Mouse (Mus musculus) embryonic fibroblast, embryonic 13.5 days (primary cell): ENCODE results near the gene Aldoart2.

Source experiments
- CTCF ChIP-seq: IDR thresholded peaks from 2 replicates; pipeline ENCODE4 v1.5.1; 2011; ENCODE audit warnings: mild to moderate bottlenecking, control low read depth, low read length, moderate library complexity, borderline replicate concordance; ENCODE audit not compliant: insufficient read depth
- POLR2A ChIP-seq: IDR thresholded peaks from 2 replicates; pipeline ENCODE4 v1.6.1; 2011; ENCODE audit warnings: low read depth, mild to moderate bottlenecking, control low read depth, low read length, moderate library complexity

DNA sequence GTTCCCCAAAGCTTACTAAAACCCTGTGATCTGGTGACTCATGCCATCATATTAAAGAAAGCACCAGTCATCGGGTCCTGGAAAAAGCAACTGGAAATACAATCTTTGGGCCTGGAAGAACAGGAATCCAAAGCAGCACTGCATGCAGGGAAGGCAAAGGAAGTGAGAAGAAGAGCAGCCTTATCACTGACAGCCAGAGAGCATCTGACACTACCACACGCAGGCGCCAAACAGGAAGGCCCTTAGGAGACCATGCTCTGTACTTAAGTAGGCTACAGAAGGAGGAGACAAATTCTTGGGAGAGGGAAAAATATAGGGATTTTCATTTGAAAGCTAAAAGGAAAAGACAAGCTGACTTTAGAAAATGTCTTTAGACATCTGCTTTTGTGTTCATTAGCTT, 39.4 kb downstream of the Aldoart2 start:
- TF ChIP-seq CTCF, result no peak
- no peak for TF ChIP-seq POLR2A
